ENCODE assay signal across 8 mouse cellular contexts in the genomic region with DNA sequence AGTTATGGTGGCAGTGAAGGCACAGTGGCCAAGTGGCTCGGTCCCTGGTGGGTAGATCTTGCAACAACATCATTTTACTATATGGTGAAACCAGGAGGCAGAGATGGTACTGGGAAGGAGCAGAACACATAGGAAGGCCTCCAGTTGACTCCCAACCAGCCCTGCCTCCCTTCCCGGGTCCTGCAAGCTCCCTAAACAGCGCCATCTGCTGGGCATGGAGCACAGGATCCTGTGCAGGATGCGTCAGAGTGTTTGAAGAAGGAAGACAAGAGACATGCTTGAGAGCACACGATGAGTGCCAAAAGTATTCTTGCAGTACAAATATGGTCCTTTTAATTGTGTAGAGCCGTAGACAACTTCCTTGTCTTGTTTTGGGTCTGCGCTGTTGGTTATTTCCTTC. TPM values are rescaled to one million over a fixed set of nuclear protein-coding genes. Genes with fewer than 3 reads are reported as not detected.
DNase-seq lines count a peak whose midpoint lies in the region; ATAC-seq and TF ChIP-seq lines count a peak whose summit lies in the region.

No protein-coding gene starts in this region.

- no peaks in the 10 kb centered on the region for H3K9me3 ChIP-seq in heart, embryonic 12.5 days (replicated peaks)

- H3K27ac ChIP-seq in heart, embryonic 12.5 days (ENCODE audit: poor library complexity, severe bottlenecking): no peak overlapping the region
- no peak overlapping the region for H3K27ac ChIP-seq in testis, adult 2 months (ENCODE audit: control insufficient read depth, insufficient read depth, low read depth, low read length)
- no peak overlapping the region for H3K27ac ChIP-seq in cortical plate, adult 2 months (ENCODE audit: insufficient read depth, low read length)

- 50% methylated on average over 7 of the region's 7 CpGs for WGBS in heart, embryonic 12.5 days

- H3K27me3 ChIP-seq in heart, embryonic 12.5 days (replicated peaks): no peaks in the 10 kb centered on the region
- H3K27me3 ChIP-seq in testis, adult 2 months (ENCODE audit: control insufficient read depth, insufficient read depth, low read length): no peaks in the 10 kb centered on the region

- peaks cover 7% of the 10 kb centered on the region; the same call in 1 of the 2 replicates for H3K4me1 ChIP-seq in heart, embryonic 12.5 days (replicated peaks)
- H3K4me1 ChIP-seq in testis, adult 2 months (ENCODE audit: control insufficient read depth, insufficient read depth, low read length): no peaks in the 10 kb centered on the region; the same call in 1 of the 2 replicates
- no peaks in the 10 kb centered on the region for H3K4me1 ChIP-seq in cortical plate, adult 2 months (ENCODE audit: control insufficient read depth, insufficient read depth, low read length)

- peak; percentile 23 for DNase-seq in heart, adult 8-10 months (ENCODE audit: low spot score)
- no peak for DNase-seq in testis, postnatal 14 days (ENCODE audit: low spot score)
- DNase-seq in kidney, postnatal 14 days: peak; percentile 50
- DNase-seq in retina, postnatal 1 day: peak; percentile 71

- ATAC-seq in heart, embryonic 12.5 days (ENCODE audit: insufficient number of reproducible peaks, low FRiP score): no peak
- ATAC-seq in inflammation-experienced regulatory T-cells, adult 6 months: no peak

- TF ChIP-seq CTCF in testis, adult 2 months (IDR thresholded peaks at IDR 0.05; ENCODE audit: control insufficient read depth, insufficient read depth, insufficient replicate concordance, low read depth, low read length): peak; percentile 76; the same call in 1 of the 2 replicates
- TF ChIP-seq CTCF in cortical plate, adult 2 months (IDR thresholded peaks at IDR 0.05; ENCODE audit: extremely low read depth, insufficient read depth, low read length): peak; percentile 60

- H3K4me3 ChIP-seq in heart, embryonic 12.5 days: no peak overlapping the region
- H3K4me3 ChIP-seq in testis, adult 2 months (ENCODE audit: control insufficient read depth, low read depth, low read length): no peak overlapping the region
- no peak overlapping the region for H3K4me3 ChIP-seq in cortical plate, adult 2 months (ENCODE audit: insufficient read depth, low read length)

- H3K9ac ChIP-seq in heart, embryonic 12.5 days: no peak overlapping the region

- H3K4me2 ChIP-seq in heart, embryonic 12.5 days: no peak overlapping the region

- no peak for TF ChIP-seq POLR2A in testis, adult 2 months (IDR thresholded peaks at IDR 0.05; ENCODE audit: control insufficient read depth, low read depth, low read length)
- TF ChIP-seq POLR2A in cortical plate, adult 2 months (IDR thresholded peaks at IDR 0.05; ENCODE audit: extremely low read depth, insufficient read depth, low read length): no peak

- no peaks in the 10 kb centered on the region for H3K36me3 ChIP-seq in heart, embryonic 12.5 days
- H3K36me3 ChIP-seq in testis, adult 2 months (ENCODE audit: control insufficient read depth, insufficient read depth, low read length): no peaks in the 10 kb centered on the region

RNA-seq across cellular contexts. Expression of gene Peli2, which starts 49.3 kb away (rescaled TPM):
- 10 to 100 TPM; 19.1 to 22.9 (median 20.8) TPM for total RNA-seq in heart, adult 8-10 months (2022)
- 3.5 and 4.3 TPM in 2 replicates for polyA plus RNA-seq in heart, embryonic 12.5 days (2016; fragmentation: Nextera tagmentation; extraction: Ambion mirVana)
- polyA plus RNA-seq in testis, adult 2 months (2012; rRNA removed): 125 and 158 TPM in 2 replicates
- polyA plus RNA-seq in cortical plate, adult 2 months (2012; rRNA removed): 13.3 and 14.0 TPM in 2 replicates
- under 1 TPM; 0.32 to 0.65 (median 0.47) TPM for polyA plus RNA-seq in inflammation-experienced regulatory T-cells, adult 6 months (2017; shearing (Covaris generic))
